Mouse (Mus musculus): ENCODE results near the gene Sst.
A peak's percentile ranks its signal among the peaks of the same experiment; 100 is the strongest.

Gene Sst

GRCm38 (mm10) chr16:23887910-23888579 lies 2.7 kb downstream of the Sst start:
- DNase-seq (ENCODE audit: low read depth): no peak

GRCm38 (mm10) chr16:23885098-23885497 lies 5.7 kb downstream of the Sst start:
- DNase-seq (ENCODE audit: low read depth): no peak

- peak; percentile 26 for DNase-seq (ENCODE audit: low read depth)
Measured at GRCm38 (mm10) chr16:23855242-23855641, 35.5 kb downstream of the Sst start.

GRCm38 (mm10) chr16:23849720-23850119 lies 41.0 kb downstream of the Sst start:
- no peak for DNase-seq (ENCODE audit: low read depth)

GRCm38 (mm10) chr16:23849176-23849575 lies 41.6 kb downstream of the Sst start:
- no peak for DNase-seq (ENCODE audit: low read depth)

GRCm38 (mm10) chr16:23844622-23845021 lies 46.1 kb downstream of the Sst start:
- DNase-seq (ENCODE audit: low read depth): no peak

GRCm38 (mm10) chr16:23842609-23843008 lies 48.1 kb downstream of the Sst start:
- DNase-seq (ENCODE audit: low read depth): no peak
